Mouse (Mus musculus) cerebellum, adult 8-10 months (tissue): ENCODE data around the gene Gp1ba.

Experiments used
- DNase-seq: peaks from one replicate; pipeline ENCODE4 v3.0.0; 2022

Gene Gp1ba

DNA sequence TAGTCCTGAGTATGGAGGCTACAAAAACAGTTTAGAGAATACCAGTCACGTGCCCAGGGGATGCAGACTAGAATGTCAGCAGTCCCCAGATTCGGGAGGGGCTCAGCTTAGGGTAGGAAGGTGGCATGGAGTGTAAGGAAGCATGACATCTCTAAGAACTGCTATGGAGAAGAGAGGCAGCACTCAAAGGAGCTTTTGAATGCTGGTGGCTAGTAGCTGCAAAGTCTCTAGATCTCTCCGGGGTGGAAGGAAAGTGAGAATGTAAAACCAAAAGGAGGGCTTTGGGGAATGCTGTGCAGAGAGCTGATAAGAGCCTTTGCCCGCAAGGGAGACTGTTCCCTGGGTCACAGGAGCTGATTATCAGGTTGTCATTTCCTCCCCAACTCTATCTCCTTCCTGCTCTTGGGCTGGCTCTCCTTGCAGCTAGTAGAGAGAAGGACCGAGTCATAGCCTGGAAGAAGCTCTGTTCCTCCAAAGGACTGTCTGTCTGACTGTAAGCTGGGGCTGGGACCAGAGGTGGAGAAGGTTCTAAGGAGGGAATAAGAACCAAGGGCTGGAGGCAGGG is at the start of gene Gp1ba:
TSS of gene Gp1ba (plus strand) at position 409 of the 565 bp plus-strand sequence.
- no peak for DNase-seq

DNA sequence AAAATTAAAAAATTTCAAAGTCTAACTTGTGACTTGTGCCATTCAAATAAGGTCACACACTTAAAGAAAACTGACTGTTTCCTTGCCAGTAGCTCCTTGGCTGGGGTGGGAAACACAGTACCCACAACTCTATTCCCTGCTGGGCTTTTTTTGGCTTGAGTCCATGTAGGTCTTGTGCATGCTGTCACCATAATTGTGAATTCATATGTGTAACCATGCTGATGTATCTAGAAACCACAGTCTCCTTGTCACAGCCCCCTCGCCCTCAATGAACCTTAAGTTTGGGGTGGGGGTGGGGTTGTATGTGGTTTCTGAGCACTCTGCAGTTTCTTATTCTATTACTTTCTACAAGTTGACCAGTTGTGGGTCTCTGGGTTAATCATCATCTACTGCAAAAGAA is 47.2 kb upstream of the Gp1ba start:
- no peak for DNase-seq

- no peak for DNase-seq
Measured at GRCm38 (mm10) chr11:70594253-70594989, 44.5 kb upstream of the Gp1ba start.

DNA sequence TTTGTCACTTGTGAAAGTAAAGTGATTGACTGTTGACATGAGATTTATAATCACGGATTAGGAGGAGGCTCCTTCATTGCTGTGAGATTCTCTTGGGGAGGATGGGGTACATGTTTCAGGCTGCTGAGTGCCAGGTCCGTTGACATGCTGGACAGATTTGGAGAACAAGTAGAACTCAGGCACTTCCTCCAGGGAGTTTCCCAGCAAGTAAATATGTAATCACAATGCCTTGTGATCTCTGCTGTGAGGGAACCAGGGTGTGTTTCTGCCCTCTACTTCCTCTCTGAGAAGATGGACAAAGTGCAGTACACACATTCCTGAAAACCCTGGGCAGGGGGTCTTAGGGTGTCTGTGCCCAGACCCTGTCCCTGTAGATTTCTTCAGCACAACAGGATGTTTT is 43.3 kb upstream of the Gp1ba start:
- no peak for DNase-seq

GRCm38 (mm10) chr11:70596094-70596493 is 42.8 kb upstream of the Gp1ba start:
- no peak for DNase-seq

DNA sequence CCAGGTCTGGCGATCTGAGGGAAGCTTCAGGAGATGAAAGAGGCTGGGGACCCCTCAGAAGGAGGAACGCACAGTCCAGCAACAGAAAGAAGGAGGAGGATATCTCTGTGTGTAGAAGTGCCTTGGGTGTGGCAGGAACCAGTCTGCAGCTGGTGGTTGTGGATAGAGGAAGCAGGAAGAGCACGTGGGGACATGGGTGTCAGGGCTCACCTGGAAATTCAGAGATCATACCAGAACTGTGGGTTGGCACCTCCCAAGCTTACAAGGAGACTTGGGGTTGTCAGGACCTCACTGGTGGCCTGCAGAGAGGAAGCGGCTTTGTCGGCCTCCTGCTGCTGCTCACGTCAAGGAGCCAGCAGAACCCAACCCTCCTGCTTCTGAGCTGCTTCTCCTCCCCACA is 41.6 kb upstream of the Gp1ba start:
- DNase-seq: no peak

DNA sequence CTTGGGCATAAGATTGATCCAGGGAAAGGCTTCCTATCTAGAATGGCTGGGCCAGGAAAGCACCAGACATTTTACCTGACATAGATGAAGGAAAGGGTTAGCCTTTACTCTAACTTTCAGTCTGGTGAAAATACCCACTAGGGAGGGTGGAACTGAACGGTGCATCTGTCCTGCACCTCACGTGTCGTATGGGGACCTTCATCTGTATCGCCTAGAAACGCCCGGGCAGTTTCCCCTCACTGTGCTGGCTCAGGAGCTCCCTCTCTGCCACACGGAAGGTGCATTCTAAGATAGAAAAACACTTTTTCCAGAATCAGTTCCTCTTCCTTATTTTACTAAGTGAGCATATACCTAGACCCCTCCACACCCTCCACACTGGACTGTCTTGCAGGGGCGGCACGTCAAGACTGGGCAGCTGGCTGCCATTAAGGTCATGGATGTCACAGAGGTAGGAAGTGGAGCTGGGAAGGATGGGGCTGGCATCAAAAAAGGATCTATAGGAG is 40.4 kb upstream of the Gp1ba start:
- no peak for DNase-seq

GRCm38 (mm10) chr11:70605024-70605566 is 33.8 kb upstream of the Gp1ba start:
- peak; percentile 73 for DNase-seq

DNA sequence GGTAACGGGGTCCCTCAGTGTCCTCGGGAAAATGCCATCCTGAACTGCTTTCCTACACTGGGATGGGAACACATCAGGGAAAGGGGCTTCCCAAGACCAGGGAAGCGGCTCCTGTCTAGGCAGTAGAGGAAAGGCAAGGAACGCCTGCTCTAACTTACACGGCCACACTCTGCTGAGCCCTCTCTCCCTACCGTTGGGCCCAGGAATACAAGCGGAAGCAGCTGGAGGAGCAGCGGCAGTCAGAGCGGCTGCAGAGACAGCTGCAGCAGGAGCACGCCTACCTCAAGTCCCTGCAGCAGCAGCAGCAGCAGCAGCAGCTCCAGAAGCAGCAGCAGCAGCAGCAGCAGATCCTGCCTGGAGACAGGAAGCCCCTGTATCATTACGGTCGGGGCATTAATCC is 32.2 kb upstream of the Gp1ba start:
- DNase-seq: no peak

GRCm38 (mm10) chr11:70607611-70608010 is 31.3 kb upstream of the Gp1ba start:
- no peak for DNase-seq

- DNase-seq: no peak
Measured at GRCm38 (mm10) chr11:70608381-70609066, 30.4 kb upstream of the Gp1ba start.

- DNase-seq: no peak
Measured at GRCm38 (mm10) chr11:70610752-70611151, 28.2 kb upstream of the Gp1ba start.

GRCm38 (mm10) chr11:70612505-70612904 is 26.4 kb upstream of the Gp1ba start:
- DNase-seq: no peak

DNA sequence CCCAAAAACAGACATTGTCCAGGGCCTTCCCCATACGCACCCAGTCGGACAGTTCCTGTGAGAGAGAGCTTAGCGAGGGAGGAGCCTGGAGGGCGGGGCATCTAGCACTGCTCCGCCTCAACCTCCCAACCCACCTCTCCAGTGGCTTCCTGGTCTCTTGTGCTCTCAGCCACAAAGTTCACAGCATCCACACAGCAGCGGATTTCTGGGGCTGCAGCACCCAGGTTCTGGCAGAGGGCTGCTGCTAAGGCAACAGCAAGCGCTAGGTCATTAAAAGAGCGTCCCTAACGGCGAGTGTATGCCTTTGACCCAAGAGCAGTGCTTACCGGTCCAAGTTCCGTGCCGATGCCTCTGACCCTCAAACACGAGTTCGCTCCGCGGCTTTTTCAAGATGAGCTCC is 23.8 kb upstream of the Gp1ba start:
- DNase-seq: peak; percentile 23

DNA sequence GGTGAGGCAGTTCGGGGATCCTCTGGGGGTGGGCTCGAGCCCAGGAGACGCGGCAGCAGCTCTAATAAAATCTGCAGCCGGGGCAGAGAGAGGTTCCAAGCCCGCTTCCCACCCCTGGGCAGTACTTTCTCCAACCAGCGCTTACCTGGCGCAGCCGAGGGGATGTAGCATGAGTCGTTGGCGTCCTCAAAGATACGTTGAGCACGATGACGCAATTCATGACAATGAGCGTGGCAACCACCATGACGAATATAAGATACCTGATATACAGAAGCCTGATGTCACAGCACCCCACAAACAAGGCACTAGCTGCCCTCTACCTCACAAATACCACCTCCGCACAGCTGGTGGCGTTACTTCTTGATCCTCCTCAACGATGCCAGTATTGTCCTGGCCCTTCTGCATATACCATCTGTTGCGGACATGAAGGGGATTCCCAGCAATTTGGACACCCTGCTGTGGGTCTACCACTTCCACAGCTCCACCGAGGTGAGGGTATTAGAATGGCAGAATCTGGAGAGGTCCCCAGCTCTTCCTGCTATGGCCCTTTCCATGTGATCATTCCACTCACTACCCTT is 23.3 kb upstream of the Gp1ba start, which contains the start of gene 4930544D05Rik:
TSS of gene 4930544D05Rik (plus strand) at position 333 of the 578 bp plus-strand sequence.
- no peak for DNase-seq

- no peak for DNase-seq
Measured at GRCm38 (mm10) chr11:70619101-70619500, 19.8 kb upstream of the Gp1ba start, which contains the start of gene Chrne. TSS of gene Chrne (minus strand) at chr11:70619216.

GRCm38 (mm10) chr11:70621972-70622814 is 16.7 kb upstream of the Gp1ba start:
- DNase-seq: no peak

GRCm38 (mm10) chr11:70623053-70623742 is 15.7 kb upstream of the Gp1ba start:
- DNase-seq: no peak

GRCm38 (mm10) chr11:70625473-70625872 is 13.4 kb upstream of the Gp1ba start:
- no peak for DNase-seq

DNA sequence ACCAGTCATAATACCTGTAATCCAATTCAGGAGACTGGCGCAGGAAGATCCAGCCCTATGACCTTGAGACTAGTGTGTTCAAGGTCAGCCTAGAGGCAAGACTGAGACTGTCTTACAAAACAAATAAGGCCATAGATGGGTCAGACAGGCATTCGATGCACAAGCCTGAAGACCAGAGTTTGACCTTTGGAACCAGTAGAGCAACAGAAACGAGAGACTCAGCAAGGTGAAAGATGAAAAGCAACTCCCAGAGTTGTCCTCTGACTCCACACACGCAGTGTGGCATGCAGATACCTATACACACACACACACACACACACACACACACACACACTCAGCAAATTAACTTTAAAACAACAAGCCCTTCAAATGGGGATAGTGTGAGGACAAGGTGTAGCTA is 12.0 kb upstream of the Gp1ba start:
- no peak for DNase-seq

DNA sequence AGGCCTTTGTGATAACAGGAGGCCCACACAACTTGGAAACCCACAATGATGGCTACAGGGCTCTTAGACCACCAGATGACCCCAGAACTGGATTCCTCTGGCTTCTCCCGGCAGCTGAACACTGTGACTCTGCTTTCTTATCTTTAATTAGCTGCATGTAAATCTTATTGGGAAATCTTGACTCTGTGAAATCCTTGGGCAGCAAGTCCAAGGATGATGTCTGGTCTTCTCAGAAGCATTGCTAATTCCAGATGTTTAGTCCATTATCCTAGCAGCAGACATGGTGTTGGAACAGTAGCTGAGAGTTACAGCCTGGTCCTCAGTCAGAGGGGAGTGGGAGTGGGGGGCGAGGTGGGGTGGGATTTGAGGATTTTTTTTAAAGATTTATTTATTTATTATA is 10.5 kb upstream of the Gp1ba start:
- no peak for DNase-seq

DNA sequence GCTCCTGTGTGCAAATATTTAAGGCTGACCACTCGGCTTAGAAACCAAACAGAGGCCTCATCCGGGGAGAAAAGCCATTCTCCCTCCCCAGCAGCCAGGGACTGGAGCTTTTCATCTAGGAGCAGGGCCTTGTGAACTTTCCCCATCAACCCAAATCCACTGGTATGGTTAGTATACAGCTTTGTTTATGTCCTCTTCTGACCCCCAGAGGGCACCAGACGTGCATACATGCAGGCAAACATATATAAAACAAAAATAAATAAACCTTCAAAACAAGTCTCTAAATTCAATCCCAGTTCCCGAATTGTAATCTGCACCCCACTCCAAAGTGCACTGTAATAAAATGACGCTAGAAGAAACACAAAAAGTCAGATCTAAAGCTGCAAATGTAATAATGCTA is 9.4 kb upstream of the Gp1ba start:
- no peak for DNase-seq
